Mouse (Mus musculus): ENCODE measurements around the gene Sik3. TPM values are rescaled to one million over a fixed set of nuclear protein-coding genes. Genes with fewer than 3 reads are reported as not detected.

The Sik3 gene
- polyA plus RNA-seq, 1 experiment, result 29.4 TPM

DNA sequence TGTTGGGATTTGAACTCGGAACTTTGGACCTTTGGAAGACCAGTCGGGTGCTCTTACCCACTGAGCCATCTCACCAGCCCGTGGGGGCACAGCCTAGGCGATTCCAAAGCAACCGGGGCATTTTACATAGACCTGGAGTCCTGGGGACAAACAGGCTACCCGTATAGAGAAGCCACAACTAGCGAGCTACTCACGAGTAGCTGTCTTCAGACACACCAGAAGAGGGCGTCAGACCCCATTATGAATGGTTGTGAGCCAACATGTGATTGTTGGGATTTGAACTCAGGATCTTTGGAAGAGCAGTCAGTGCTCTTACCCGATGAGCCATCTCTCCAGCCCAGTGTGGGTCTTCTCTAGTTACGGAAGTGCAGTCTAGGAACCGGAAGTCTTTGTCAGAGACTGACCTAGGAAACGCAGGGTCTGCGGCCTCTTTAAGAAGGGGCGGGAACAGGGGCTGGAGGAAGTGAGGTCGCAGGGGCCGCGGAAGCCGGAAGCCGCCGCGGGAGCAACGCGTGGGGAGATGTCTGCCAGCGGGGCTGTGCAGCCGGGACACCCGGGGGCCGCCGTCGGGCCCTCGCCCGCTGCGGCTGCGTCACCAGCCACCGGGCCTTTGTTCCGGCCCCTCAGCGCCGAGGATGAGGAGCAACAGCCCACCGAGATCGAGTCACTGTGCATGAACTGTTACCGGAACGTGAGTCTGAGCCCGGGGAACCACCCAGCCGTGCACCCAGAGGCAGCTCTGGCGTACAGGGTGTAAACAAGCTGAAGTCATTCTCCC, 260.2 kb downstream of the Sik3 start, which contains the start of gene Zpr1:
Zpr1 (plus strand) TSS at position 388 of the 778 bp plus-strand sequence.
- TF ChIP-seq CEBPB (IDR thresholded peaks at IDR 0.05; ENCODE audit: insufficient read depth, poor library complexity, severe bottlenecking) (no peak), MYOG (IDR thresholded peaks at IDR 0.05; ENCODE audit: control insufficient read depth in 1 of 3, insufficient read depth in 1 of 3, insufficient read length in 2 of 3, low read depth in 2 of 3) (no peak), SRF (IDR thresholded peaks at IDR 0.05; ENCODE audit: control insufficient read depth, insufficient read length, low read depth) (no peak), MYOD1 (IDR thresholded peaks at IDR 0.05; ENCODE audit: control insufficient read depth in 1 of 3, insufficient read length in 2 of 3, low read depth in 2 of 3) (peak in 1 of 3 experiments; percentile 4), MAX (IDR thresholded peaks at IDR 0.05; ENCODE audit: low read depth) (no peak), POLR2AphosphoS2 (IDR thresholded peaks at IDR 0.05; ENCODE audit: insufficient read length, low read depth) (peak; percentile 72), TCF12 (IDR thresholded peaks at IDR 0.05; ENCODE audit: insufficient read depth, poor library complexity, severe bottlenecking) (no peak), POLR2A (IDR thresholded peaks at IDR 0.05; ENCODE audit: insufficient read length, low read depth) (peak; percentile 80), E2F4 (IDR thresholded peaks at IDR 0.05; ENCODE audit: insufficient read depth) (no peak), TCF3 (IDR thresholded peaks at IDR 0.05; ENCODE audit: insufficient read length, low read depth) (no peak), REST (IDR thresholded peaks at IDR 0.05; ENCODE audit: insufficient read depth, insufficient read length) (no peak), USF1 (IDR thresholded peaks at IDR 0.05; ENCODE audit: low read depth) (no peak)
- peaks cover 25% of the 10 kb centered on the region for H3K27me3 ChIP-seq (ENCODE audit: control insufficient read depth, insufficient read depth, insufficient read length)

More for the DNA sequence above, 260.2 kb downstream of the Sik3 start, which contains the start of gene Zpr1:
- H3K36me3 ChIP-seq (ENCODE audit: control insufficient read depth, insufficient read depth), result peaks cover 23% of the 10 kb centered on the region
- peak within 1 kb of the TSS; percentile 80 for H3K4me3 ChIP-seq
- H3K4me2 ChIP-seq (ENCODE audit: low read depth), result peak within 1 kb of the TSS; percentile 89
- peaks cover 9% of the 10 kb centered on the region for H3K79me2 ChIP-seq (ENCODE audit: control insufficient read depth, insufficient read depth)
- H3ac ChIP-seq (ENCODE audit: control insufficient read depth, insufficient read length), result peak within 1 kb of the TSS; percentile 41

Other genes with a start within 250 kb of the Sik3 start
- 7.7 TPM for gene Cep164, start 184.1 kb upstream of the Sik3 start, polyA plus RNA-seq (2012; fragmentation: generic; extraction: Trizol)
- gene Bace1, start 174.2 kb upstream of the Sik3 start, polyA plus RNA-seq (2012; fragmentation: generic; extraction: Trizol), result 14.5 TPM
- gene Pcsk7, start 106.3 kb upstream of the Sik3 start, polyA plus RNA-seq (2012; fragmentation: generic; extraction: Trizol), result 17.2 TPM
- 14.6 TPM for gene Rnf214, start 105.9 kb upstream of the Sik3 start, polyA plus RNA-seq (2012; fragmentation: generic; extraction: Trizol)
- 142 TPM for gene Tagln, start 76.8 kb upstream of the Sik3 start, polyA plus RNA-seq (2012; fragmentation: generic; extraction: Trizol)
- gene Sidt2, start 57.6 kb upstream of the Sik3 start, polyA plus RNA-seq (2012; fragmentation: generic; extraction: Trizol), result 59.9 TPM
- 86.8 TPM for gene Pafah1b2, start 130 bp upstream of the Sik3 start, polyA plus RNA-seq (2012; fragmentation: generic; extraction: Trizol)
- gene Apoa1, start 215.8 kb downstream of the Sik3 start, polyA plus RNA-seq (2012; fragmentation: generic; extraction: Trizol), result not detected
- gene Apoc3, start 222.8 kb downstream of the Sik3 start, polyA plus RNA-seq (2012; fragmentation: generic; extraction: Trizol), result not detected
- not detected for gene Apoa4, start 227.9 kb downstream of the Sik3 start, polyA plus RNA-seq (2012; fragmentation: generic; extraction: Trizol)